Mouse (Mus musculus): ENCODE results near the gene 2210017I01Rik.

The 2210017I01Rik gene

GRCm38 (mm10) chr3:92607392-92607791 lies at the start of gene 2210017I01Rik:
TSS of gene 2210017I01Rik (minus strand) at chr3:92607492.
- DNase-seq (ENCODE audit: low read depth, low spot score): no peak

GRCm38 (mm10) chr3:92656826-92657225 lies 49.5 kb upstream of the 2210017I01Rik start, which contains the start of gene Lce1b:
TSS of gene Lce1b (minus strand) at chr3:92656926.
- DNase-seq (ENCODE audit: low read depth, low spot score): no peak

- no peak for DNase-seq (ENCODE audit: low read depth, low spot score)
Measured at GRCm38 (mm10) chr3:92648207-92648606, 40.9 kb upstream of the 2210017I01Rik start, which contains the start of gene Lce1a1. TSS of gene Lce1a1 (minus strand) at chr3:92648307.

- DNase-seq (ENCODE audit: low read depth, low spot score): no peak
Measured at GRCm38 (mm10) chr3:92639854-92640253, 32.6 kb upstream of the 2210017I01Rik start.

GRCm38 (mm10) chr3:92638653-92638991 lies 31.3 kb upstream of the 2210017I01Rik start:
- DNase-seq (ENCODE audit: low read depth, low spot score): no peak

- DNase-seq (ENCODE audit: low read depth, low spot score): no peak
Measured at GRCm38 (mm10) chr3:92637745-92638652, 30.7 kb upstream of the 2210017I01Rik start.

GRCm38 (mm10) chr3:92621560-92621959 lies 14.3 kb upstream of the 2210017I01Rik start, which contains the start of gene Lce6a:
TSS of gene Lce6a (minus strand) at chr3:92621660.
- DNase-seq (ENCODE audit: low read depth, low spot score): no peak

- DNase-seq (ENCODE audit: low read depth, low spot score): no peak
Measured at GRCm38 (mm10) chr3:92609804-92610203, 2.5 kb upstream of the 2210017I01Rik start.

GRCm38 (mm10) chr3:92602169-92602568 lies 5.1 kb downstream of the 2210017I01Rik start:
- no peak for DNase-seq (ENCODE audit: low read depth, low spot score)

- no peak for DNase-seq (ENCODE audit: low read depth, low spot score)
Measured at GRCm38 (mm10) chr3:92600456-92600855, 6.8 kb downstream of the 2210017I01Rik start.

- DNase-seq (ENCODE audit: low read depth, low spot score): no peak
Measured at GRCm38 (mm10) chr3:92599973-92600372, 7.3 kb downstream of the 2210017I01Rik start.

- no peak for DNase-seq (ENCODE audit: low read depth, low spot score)
Measured at GRCm38 (mm10) chr3:92598429-92598828, 8.9 kb downstream of the 2210017I01Rik start.

GRCm38 (mm10) chr3:92588858-92589257 lies 18.4 kb downstream of the 2210017I01Rik start, which contains the start of gene Smcp:
TSS of gene Smcp (minus strand) at chr3:92588997.
- no peak for DNase-seq (ENCODE audit: low read depth, low spot score)

- DNase-seq (ENCODE audit: low read depth, low spot score): no peak
Measured at GRCm38 (mm10) chr3:92587190-92587589, 20.1 kb downstream of the 2210017I01Rik start.

GRCm38 (mm10) chr3:92585055-92585454 lies 22.2 kb downstream of the 2210017I01Rik start:
- DNase-seq (ENCODE audit: low read depth, low spot score): no peak

GRCm38 (mm10) chr3:92583164-92583826 lies 24.0 kb downstream of the 2210017I01Rik start:
- DNase-seq (ENCODE audit: low read depth, low spot score): no peak

GRCm38 (mm10) chr3:92579508-92579907 lies 27.8 kb downstream of the 2210017I01Rik start:
- no peak for DNase-seq (ENCODE audit: low read depth, low spot score)

- no peak for DNase-seq (ENCODE audit: low read depth, low spot score)
Measured at GRCm38 (mm10) chr3:92578652-92579413, 28.5 kb downstream of the 2210017I01Rik start.

GRCm38 (mm10) chr3:92573449-92574041 lies 33.7 kb downstream of the 2210017I01Rik start, which contains the start of gene Ivl:
TSS of gene Ivl (minus strand) at chr3:92573735.
- DNase-seq (ENCODE audit: low read depth, low spot score): no peak

GRCm38 (mm10) chr3:92572514-92573155 lies 34.7 kb downstream of the 2210017I01Rik start:
- DNase-seq (ENCODE audit: low read depth, low spot score): no peak

GRCm38 (mm10) chr3:92568752-92569151 lies 38.5 kb downstream of the 2210017I01Rik start:
- no peak for DNase-seq (ENCODE audit: low read depth, low spot score)
